Mouse (Mus musculus) layer of hippocampus, postnatal 25 days (tissue): ENCODE measurements at regions not wholly inside any gene's neighbourhood (a gene's known extent, or its start where the extent isn't known, plus 50 kb on each side); places are given as distances from the start of the nearest gene placed in this dataset.

Experiments
- DNase-seq, 2 experiments: peaks; one replicate each; pipeline ENCODE4 v3.0.0; 2022; ENCODE audit warnings: mixed read lengths in 2 of 2, low spot score in 1 of 2; ENCODE audit errors: extremely low spot score in 1 of 2

GRCm38 (mm10) chr13:44064026-44064425 lies 279.5 kb downstream of the Cd83 start:
- DNase-seq = no peak

- no peak for DNase-seq
Measured at GRCm38 (mm10) chr13:44065741-44066185, 281.2 kb downstream of the Cd83 start.

GRCm38 (mm10) chr13:44067244-44067643 lies 282.7 kb downstream of the Cd83 start:
- no peak for DNase-seq

GRCm38 (mm10) chr13:44068951-44069350 lies 284.4 kb downstream of the Cd83 start:
- no peak for DNase-seq

GRCm38 (mm10) chr13:44073122-44073521 lies 288.5 kb downstream of the Cd83 start:
- no peak for DNase-seq

- no peak for DNase-seq
Measured at GRCm38 (mm10) chr13:44074172-44074571, 289.6 kb downstream of the Cd83 start.

- DNase-seq = no peak
Measured at GRCm38 (mm10) chr13:44077022-44077421, 292.4 kb downstream of the Cd83 start.

- DNase-seq = no peak
Measured at GRCm38 (mm10) chr13:44085621-44086510, 301.3 kb downstream of the Cd83 start.

GRCm38 (mm10) chr13:44086801-44087200 lies 302.2 kb downstream of the Cd83 start:
- no peak for DNase-seq

- no peak for DNase-seq
Measured at GRCm38 (mm10) chr13:44097141-44097540, 312.6 kb downstream of the Cd83 start.

- DNase-seq = no peak
Measured at GRCm38 (mm10) chr13:44099511-44099910, 314.9 kb downstream of the Cd83 start.

- peak in 1 of 2 experiments; percentile 17 for DNase-seq
Measured at GRCm38 (mm10) chr13:44100125-44101067, 315.8 kb downstream of the Cd83 start.

GRCm38 (mm10) chr13:44101161-44101560 lies 316.6 kb downstream of the Cd83 start:
- no peak for DNase-seq

GRCm38 (mm10) chr13:44101806-44102205 lies 317.2 kb downstream of the Cd83 start:
- DNase-seq = no peak

- no peak for DNase-seq
Measured at GRCm38 (mm10) chr13:44102257-44102656, 317.7 kb downstream of the Cd83 start.

GRCm38 (mm10) chr13:44103340-44103739 lies 318.8 kb downstream of the Cd83 start:
- DNase-seq = no peak

- no peak for DNase-seq
Measured at GRCm38 (mm10) chr13:44105161-44105560, 320.6 kb downstream of the Cd83 start.

- no peak for DNase-seq
Measured at GRCm38 (mm10) chr13:44108695-44109094, 324.1 kb downstream of the Cd83 start.

- DNase-seq = no peak
Measured at GRCm38 (mm10) chr13:44113043-44113442, 328.5 kb downstream of the Cd83 start.

- DNase-seq = no peak
Measured at GRCm38 (mm10) chr13:44114856-44115255, 330.3 kb downstream of the Cd83 start.

GRCm38 (mm10) chr13:44117841-44118240 lies 333.3 kb downstream of the Cd83 start:
- no peak for DNase-seq
